Comparison of ENCODE assay signal across 13 mouse cellular contexts in genomic region chr15:99320168-99320674, GRCm38 (mm10). TPM values are rescaled to one million over a fixed set of nuclear protein-coding genes. Genes with fewer than 3 reads are reported as not detected.
DNase-seq lines count a peak whose midpoint lies in the region; ATAC-seq and TF ChIP-seq lines count a peak whose summit lies in the region.
"Had no signal": no experiment of that assay in that cellular context is flagged by ENCODE, and none has a peak within 500 bp of the region (broad histone marks: within the 10 kb centered on the region; RNA-seq: fewer than 3 reads in every experiment).

No protein-coding gene starts in this region.

- peak overlapping the region; percentile 81 for H3K27ac ChIP-seq in gastrocnemius, adult 2 months
- H3K27ac ChIP-seq in kidney, embryonic 14.5 days (ENCODE audit: low read depth, low read length) = peak overlapping the region; percentile 75
- H3K27ac ChIP-seq in neural tube, embryonic 13.5 days (replicated peaks) = peak overlapping the region; percentile 6
- H3K27ac ChIP-seq: liver, embryonic 14.5 days had no signal

- no peak for ATAC-seq in kidney, embryonic 14.5 days (ENCODE audit: low FRiP score, low TSS enrichment)
- no peak for ATAC-seq in neural tube, embryonic 13.5 days (ENCODE audit: low read depth)

- no peaks in the 10 kb centered on the region; the same call in 1 of the 2 replicates for H3K4me1 ChIP-seq in kidney, embryonic 14.5 days (ENCODE audit: control insufficient read depth, insufficient read depth, low read length)
- H3K4me1 ChIP-seq in neural tube, embryonic 13.5 days (replicated peaks) = no peaks in the 10 kb centered on the region; the same call in 1 of the 2 replicates

- 75% methylated on average over 10 of the region's 10 CpGs for WGBS in kidney, embryonic 14.5 days
- 84% methylated on average over 10 of the region's 10 CpGs for WGBS in neural tube, embryonic 13.5 days

- TF ChIP-seq CTCF in gastrocnemius, adult 2 months (IDR thresholded peaks at IDR 0.05) = no peak

- peaks cover 94% of the 10 kb centered on the region for H3K36me3 ChIP-seq in kidney, embryonic 14.5 days (ENCODE audit: control insufficient read depth, insufficient read depth, low read length)
- H3K36me3 ChIP-seq in neural tube, embryonic 13.5 days = peaks cover 92% of the 10 kb centered on the region

- H3K27me3 ChIP-seq in kidney, embryonic 14.5 days (ENCODE audit: control insufficient read depth, insufficient read depth, low read length) = no peaks in the 10 kb centered on the region
- no peaks in the 10 kb centered on the region for H3K27me3 ChIP-seq in neural tube, embryonic 13.5 days

- no peaks in the 10 kb centered on the region for H3K9me3 ChIP-seq in kidney, embryonic 14.5 days (ENCODE audit: control insufficient read depth, low read length)
- H3K9me3 ChIP-seq in neural tube, embryonic 13.5 days = no peaks in the 10 kb centered on the region

- H3K4me2 ChIP-seq in kidney, embryonic 14.5 days (replicated peaks; ENCODE audit: low read depth, low read length) = no peak overlapping the region
- H3K4me2 ChIP-seq in neural tube, embryonic 13.5 days = no peak overlapping the region

- H3K9ac ChIP-seq in kidney, embryonic 14.5 days (ENCODE audit: low read depth, low read length) = no peak overlapping the region
- no peak overlapping the region for H3K9ac ChIP-seq in neural tube, embryonic 13.5 days
- H3K9ac ChIP-seq: liver, embryonic 14.5 days had no signal

- no peak overlapping the region for H3K4me3 ChIP-seq in gastrocnemius, adult 2 months
- H3K4me3 ChIP-seq in kidney, embryonic 14.5 days (ENCODE audit: low read length) = no peak overlapping the region
- no peak overlapping the region for H3K4me3 ChIP-seq in neural tube, embryonic 13.5 days

- no peak for DNase-seq in gastrocnemius, adult 2 months
- DNase-seq in gastrocnemius, postnatal 14 days = no peak
- DNase-seq in kidney, postnatal 4 days = no peak
- no peak for DNase-seq in neural tube, embryonic 10.5 days (ENCODE audit: extremely low spot score, low spot score)
- no peak for DNase-seq in urinary bladder, postnatal 36 days (ENCODE audit: low spot score in 2 of 2)
- DNase-seq in frontal cortex, postnatal 25 days (ENCODE audit: low spot score in 2 of 2) = no peak
- DNase-seq: B cell, adult 2 months; gastrocnemius, postnatal 10 days; retina, postnatal 1 day had no signal

- intact Hi-C loops in gastrocnemius, adult 2 months (cut with DNase I) = no loop called here
- intact Hi-C loops in gastrocnemius, postnatal 14 days (cut with DNase I; ENCODE audit: low total_unique reads) = loop anchor here (10.0 kb wide), 1 partner anchor 145 kb away; no protein-coding TSS in a partner anchor

RNA-seq across cellular contexts. Expression of gene Fam186b, which starts 24.5 kb away (rescaled TPM):
- total RNA-seq in gastrocnemius, adult 2 months (2021) = not detected
- not detected for total RNA-seq in gastrocnemius, postnatal 14 days (2021)
- polyA plus RNA-seq in kidney, embryonic 14.5 days (2014; fragmentation: Nextera tagmentation; extraction: Ambion mirVana) = 0.07 and 0.22 TPM in 2 replicates
- polyA plus RNA-seq in neural tube, embryonic 13.5 days (2015; fragmentation: Nextera tagmentation; extraction: Ambion mirVana) = 0.52 and 0.54 TPM in 2 replicates
- total RNA-seq: gastrocnemius, postnatal 10 days had no signal
- polyA plus RNA-seq: large intestine, adult 2 months had no signal

RNA-seq across cellular contexts. Expression of gene Prpf40b, which starts 25.3 kb away (rescaled TPM):
- 10 to 100 TPM; 24.8 to 27.0 TPM for total RNA-seq in gastrocnemius, adult 2 months (2021)
- total RNA-seq in gastrocnemius, postnatal 14 days (2021) = 10 to 100 TPM; 18.4 to 20.8 TPM
- 39.5 and 63.9 TPM in 2 replicates for polyA plus RNA-seq in kidney, embryonic 14.5 days (2014; fragmentation: Nextera tagmentation; extraction: Ambion mirVana)
- 90.1 and 101 TPM in 2 replicates for polyA plus RNA-seq in neural tube, embryonic 13.5 days (2015; fragmentation: Nextera tagmentation; extraction: Ambion mirVana)

RNA-seq across cellular contexts. Expression of gene Fmnl3, which starts 50.1 kb away (rescaled TPM):
- 1 to 10 TPM; 5.5 to 7.2 TPM for total RNA-seq in gastrocnemius, adult 2 months (2021)
- 10 to 100 TPM; 13.3 to 13.6 TPM for total RNA-seq in gastrocnemius, postnatal 14 days (2021)
- 15.0 and 27.9 TPM in 2 replicates for polyA plus RNA-seq in kidney, embryonic 14.5 days (2014; fragmentation: Nextera tagmentation; extraction: Ambion mirVana)
- 9.3 and 11.7 TPM in 2 replicates for polyA plus RNA-seq in neural tube, embryonic 13.5 days (2015; fragmentation: Nextera tagmentation; extraction: Ambion mirVana)

Comparison
In these comparisons a context has a peak if more than half of its experiments do, and no peak if none do; other contexts are left out.
1. H3K27ac ChIP-seq: peak in every context shown above with its lines; median percentile 81 in gastrocnemius, adult 2 months; 75 in kidney, embryonic 14.5 days; 6 in neural tube, embryonic 13.5 days.